Mouse (Mus musculus) spleen, postnatal 36 days (tissue): Measurements from ENCODE around the gene Trim30d.
"Not testable (repeated sequence)": the region's sequence is repeated elsewhere in the genome, so short reads cannot be mapped to it uniquely, and the experiment has no call there.

Experiments used
- DNase-seq, 2 experiments: peaks; one replicate each; pipeline ENCODE4 v3.0.0; 2022; ENCODE audit warnings: low spot score in 2 of 2, mixed read lengths in 1 of 2

Gene Trim30d

DNA sequence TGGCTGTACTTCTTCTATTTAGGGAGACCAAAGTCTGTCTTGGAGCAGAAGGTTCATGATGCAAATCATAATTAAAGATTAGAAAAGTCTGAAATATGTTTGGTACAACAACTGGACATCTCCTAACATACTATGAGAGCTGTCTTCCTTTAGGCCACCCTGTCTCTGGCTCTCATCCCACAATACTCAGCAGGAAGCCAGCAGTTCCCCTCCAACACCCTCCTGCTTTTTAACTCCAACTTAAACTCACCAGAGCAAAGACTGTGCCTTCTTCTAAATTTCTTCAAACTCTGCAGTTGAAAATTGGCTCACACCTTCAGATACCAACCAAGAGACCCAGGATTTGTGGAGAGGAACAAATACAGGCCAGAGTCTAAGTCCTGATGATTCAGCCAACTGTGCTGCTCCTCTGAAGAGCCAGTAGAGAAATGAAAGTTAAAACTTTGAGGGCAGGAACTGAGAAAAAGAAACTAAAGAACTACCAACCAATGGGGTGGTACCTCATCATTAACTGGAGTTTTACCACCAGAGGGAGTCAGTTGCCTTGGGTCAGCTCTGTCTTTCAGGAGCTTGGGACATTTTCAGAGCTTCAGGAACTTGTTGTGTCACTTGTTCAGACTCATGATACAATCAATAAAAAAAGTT, at the start of gene Trim30d:
TSS of gene Trim30d (minus strand) at position 429 of the 645 bp plus-strand sequence.
- peak; percentile 7 to 29 for DNase-seq

DNA sequence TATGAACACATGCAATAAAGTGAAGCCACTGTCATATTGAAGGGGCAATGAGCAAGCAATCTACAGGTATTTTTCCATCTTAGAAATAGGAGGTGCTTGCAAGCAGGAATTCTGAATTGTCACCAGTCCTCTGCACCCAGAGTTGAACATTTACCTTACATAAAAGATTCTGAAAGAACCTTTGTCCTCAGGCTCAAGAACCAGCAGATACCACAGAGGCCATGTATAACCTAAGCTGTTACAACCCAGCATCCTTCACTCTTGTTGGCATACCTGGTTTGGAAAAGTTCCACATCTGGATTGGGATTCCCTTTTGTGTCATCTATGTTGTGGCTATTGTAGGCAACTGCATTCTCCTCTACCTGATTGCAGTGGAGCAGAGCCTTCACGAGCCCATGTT, 45.1 kb upstream of the Trim30d start:
- no peak for DNase-seq

DNA sequence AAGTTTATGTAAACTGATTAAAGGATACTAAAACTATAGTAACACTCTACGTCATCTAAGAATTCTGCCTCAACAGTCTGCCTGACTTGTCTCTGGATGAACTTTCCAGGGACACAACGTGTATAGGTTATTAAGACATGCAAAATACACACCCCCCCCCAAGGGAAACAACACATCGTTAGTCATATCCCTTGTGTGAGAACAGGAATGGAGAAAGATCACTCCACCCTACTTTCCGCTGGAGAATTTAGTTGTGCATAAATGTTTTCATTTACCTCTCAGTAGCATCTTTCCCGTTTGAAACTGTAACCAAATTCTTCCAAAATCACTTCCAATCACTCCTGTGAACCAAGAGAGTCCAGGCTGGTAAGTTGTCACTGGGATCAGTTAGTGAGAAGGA, 42.2 kb upstream of the Trim30d start, which contains the start of gene Olfr651:
TSS of gene Olfr651 (plus strand) at position 301 of the 400 bp plus-strand sequence.
- no peak for DNase-seq

DNA sequence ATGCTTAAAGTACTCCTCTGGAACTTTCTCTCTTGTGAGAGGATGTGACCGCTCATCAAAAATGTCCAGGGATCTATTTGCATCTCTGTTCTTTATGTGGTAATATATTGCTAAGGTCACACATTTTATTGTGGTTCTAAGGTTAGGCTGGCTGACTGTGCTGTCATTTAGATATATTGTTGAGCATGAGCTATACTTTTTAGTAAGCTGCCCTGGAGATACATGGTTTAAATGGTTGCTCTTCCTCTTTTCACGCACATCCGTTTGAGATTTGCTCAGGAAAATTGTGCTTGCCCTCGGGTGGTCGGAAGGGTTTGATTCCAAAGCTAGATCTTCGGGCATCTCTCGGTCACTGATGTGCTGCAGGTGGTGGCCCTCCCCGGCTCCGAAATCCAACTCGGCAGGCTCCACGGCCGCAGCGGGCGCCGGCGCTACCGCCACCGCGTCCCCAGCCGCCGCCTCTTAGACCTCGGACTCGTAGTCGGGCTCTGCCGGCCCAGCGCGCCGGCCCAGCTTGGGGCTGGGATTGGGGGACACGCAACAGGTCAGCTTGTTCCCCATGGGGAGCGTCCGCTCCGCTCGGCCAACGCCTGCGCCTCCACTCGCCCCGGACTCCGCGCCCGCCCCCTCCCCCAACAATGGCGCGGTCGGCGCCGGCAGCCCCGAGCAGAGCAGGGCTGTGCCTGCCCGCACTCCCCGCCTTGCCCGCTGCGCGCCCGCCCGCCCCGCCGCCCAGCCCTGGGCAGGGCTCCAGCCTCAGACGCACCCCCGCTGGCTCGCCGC, 5.9 kb downstream of the Trim30d start:
- no peak for DNase-seq

DNA sequence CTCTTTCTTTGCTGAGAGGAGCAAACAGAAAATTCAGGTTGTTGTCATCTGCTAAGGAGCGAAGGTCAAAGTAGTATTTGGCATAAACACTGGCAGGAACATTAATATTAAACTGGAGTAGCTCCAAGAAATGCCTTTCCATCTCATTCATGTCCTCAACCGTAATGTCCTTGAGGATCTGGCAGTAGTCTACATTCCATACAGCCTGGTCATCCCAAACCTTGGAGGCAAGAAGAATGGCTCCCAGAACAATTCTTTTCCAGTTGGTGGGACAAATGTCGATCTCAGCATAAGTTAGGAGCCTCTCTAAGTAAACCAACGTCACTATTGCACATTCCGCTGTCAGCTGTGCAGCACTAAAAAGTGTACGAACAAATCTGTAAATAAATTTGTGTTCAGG, 6.5 kb downstream of the Trim30d start:
- not testable (repeated sequence) for DNase-seq

DNA sequence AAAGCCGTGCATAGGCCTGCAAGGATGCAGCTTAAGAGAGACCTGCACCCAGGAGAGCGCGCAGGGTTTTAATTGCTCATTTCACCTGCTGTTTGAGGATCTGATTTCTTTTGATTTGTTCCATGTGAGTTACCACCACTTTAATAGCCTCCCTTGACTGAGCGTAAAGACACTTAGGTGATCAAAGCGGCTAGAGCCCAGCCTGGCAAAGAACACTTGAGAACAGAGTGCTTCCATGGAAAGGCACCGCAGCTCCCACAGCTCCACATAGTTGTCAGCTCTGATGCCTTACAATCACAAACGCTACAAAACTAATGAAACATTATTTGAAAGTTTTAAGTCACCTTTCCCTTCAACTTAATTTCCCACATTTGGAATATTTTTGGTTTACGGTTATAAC, 8.2 kb downstream of the Trim30d start:
- DNase-seq, result not testable (repeated sequence)

DNA sequence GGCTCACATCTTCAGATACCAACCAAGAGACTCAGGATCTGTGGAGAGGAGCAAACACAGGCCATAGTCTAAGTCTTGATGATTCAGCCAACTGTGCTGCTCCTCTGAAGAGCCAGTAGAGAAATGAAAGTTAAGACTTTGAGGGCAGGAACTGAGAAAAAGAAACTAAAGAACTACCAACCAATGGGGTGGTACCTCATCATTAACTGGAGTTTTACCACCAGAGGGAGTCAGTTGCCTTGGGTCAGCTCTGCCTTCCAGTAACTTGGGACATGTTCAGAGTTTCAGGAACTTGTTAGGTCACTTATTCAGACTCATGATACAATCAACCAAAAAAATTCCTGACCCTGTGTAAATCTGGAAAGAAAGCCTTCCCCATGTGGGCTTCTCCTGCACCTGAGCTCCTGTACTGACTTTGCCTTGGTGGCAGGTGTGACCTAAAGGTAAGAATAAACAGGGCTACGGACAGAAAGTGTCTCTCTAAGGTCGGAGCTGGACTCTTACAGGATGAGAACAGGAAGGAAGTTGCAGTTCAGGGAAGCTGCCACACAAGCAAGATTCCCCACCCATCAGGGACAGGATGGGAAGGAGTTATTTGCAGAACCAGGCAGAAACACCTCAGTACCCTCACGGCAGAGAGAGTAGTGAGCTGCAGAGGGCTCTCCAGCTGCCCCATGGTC, 42.4 kb downstream of the Trim30d start, which contains the start of gene Trim30a:
TSS of gene Trim30a (minus strand) at position 129 of the 680 bp plus-strand sequence.
- peak; percentile 68 to 74 for DNase-seq

DNA sequence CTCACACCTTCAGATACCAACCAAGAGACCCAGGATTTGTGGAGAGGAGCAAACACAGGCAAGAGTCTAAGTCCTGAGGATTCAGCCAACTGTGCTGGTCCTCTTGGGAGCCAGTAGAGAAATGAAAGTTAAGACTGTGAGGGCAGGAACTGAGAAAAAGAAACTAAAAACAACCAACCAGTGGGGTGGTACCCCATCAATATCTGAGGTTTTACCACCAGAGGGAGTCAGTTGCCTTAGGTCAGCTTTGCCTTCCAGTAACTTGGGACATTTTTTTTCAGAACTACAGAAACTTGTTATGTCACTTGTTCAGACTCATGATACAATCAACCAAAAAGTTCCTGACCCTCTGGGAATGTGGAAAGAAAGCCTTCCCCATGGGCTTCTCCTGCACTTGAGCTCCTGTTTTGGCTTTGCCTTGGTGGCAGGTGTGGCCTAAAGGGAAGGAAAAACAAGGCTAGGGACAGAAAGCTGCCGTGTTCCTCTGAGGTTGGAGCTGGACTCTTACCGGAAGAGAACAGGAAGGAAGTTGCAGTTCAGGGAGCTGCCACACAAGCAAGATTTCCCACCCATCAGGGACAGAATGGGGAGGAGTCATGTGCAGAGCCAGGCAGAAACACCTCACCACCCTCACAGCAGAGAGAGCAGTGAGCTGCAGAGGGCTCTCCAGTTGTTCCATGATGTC, 61.5 kb downstream of the Trim30d start:
- DNase-seq, result peak; percentile 64 to 74
